Mouse (Mus musculus) forebrain, embryonic 13.5 days (tissue): ENCODE measurements around the gene Adcy2. TPM values are rescaled to one million over a fixed set of nuclear protein-coding genes. Genes with fewer than 3 reads are reported as not detected.

Experiments used
- ATAC-seq: fragments of 200-750 bp; cut with Nextera tagmentation; 2 replicates; pipeline ENCODE4 v1.8.0; 2017
- H3K27ac ChIP-seq: fragments of 300-500 bp; sonication (generic); 2 replicates; pipeline ENCODE4 v1.5.1; 2015; ENCODE audit warnings: inconsistent platforms, mild to moderate bottlenecking, moderate library complexity
- H3K27me3 ChIP-seq: fragments of 300-500 bp; sonication (generic); 2 replicates; pipeline ENCODE4 v1.6.1; 2015; ENCODE audit warnings: mild to moderate bottlenecking, inconsistent platforms
- H3K36me3 ChIP-seq: fragments of 300-500 bp; sonication (generic); 2 replicates; pipeline ENCODE4 v1.6.1; 2015; ENCODE audit warnings: mild to moderate bottlenecking, inconsistent platforms; ENCODE audit not compliant: poor library complexity, severe bottlenecking
- H3K4me1 ChIP-seq: fragments of 300-500 bp; sonication (generic); 2 replicates; pipeline ENCODE4 v1.6.1; 2015; ENCODE audit warnings: inconsistent platforms
- H3K4me2 ChIP-seq: fragments of 300-500 bp; sonication (generic); 2 replicates; pipeline ENCODE4 v1.6.1; 2015; ENCODE audit warnings: inconsistent platforms, mild to moderate bottlenecking, moderate library complexity
- H3K4me3 ChIP-seq: fragments of 300-500 bp; sonication (generic); 2 replicates; pipeline ENCODE4 v1.5.1; 2015; ENCODE audit warnings: mild to moderate bottlenecking, inconsistent platforms
- H3K9ac ChIP-seq: fragments of 300-500 bp; sonication (generic); 2 replicates; pipeline ENCODE4 v1.6.1; 2015; ENCODE audit warnings: mild to moderate bottlenecking, inconsistent platforms
- H3K9me3 ChIP-seq: fragments of 300-500 bp; sonication (generic); replicated peaks from 2 replicates; pipeline ENCODE4 v1.6.1; 2016; ENCODE audit warnings: inconsistent platforms
- WGBS: fragments of 180-500 bp; shearing (Covaris S2); methylation state at CpG from one replicate; pipeline ENCODE4 v1.1.7; 2015; 5-methylcytosine and 5-hydroxymethylcytosine counted together
- polyA plus RNA-seq: library from polyadenylated mRNA; unstranded; fragments of >200 nt; fragmentation: Nextera tagmentation; extraction: Ambion mirVana; gene quantifications from 2 replicates; pipeline ENCODE4 v1.2.1, GENCODE M21; 2015

Gene Adcy2
- polyA plus RNA-seq = 1.2 and 1.3 TPM in 2 replicates

- H3K4me1 ChIP-seq = peaks cover 20% of the 10 kb centered on the region
- peaks cover 15% of the 10 kb centered on the region; the same call in 1 of the 2 replicates for H3K27me3 ChIP-seq
- H3K9ac ChIP-seq = peak within 1 kb of the TSS; percentile 73
- H3K4me3 ChIP-seq = peak within 1 kb of the TSS; percentile 66
- peak; percentile 80 for ATAC-seq
- no peaks in the 10 kb centered on the region for H3K9me3 ChIP-seq
- under 1% methylated on average over 45 of the region's 106 CpGs for WGBS
- peak within 1 kb of the TSS; percentile 96 for H3K4me2 ChIP-seq
- H3K27ac ChIP-seq = peak within 1 kb of the TSS; percentile 25; the same call in 1 of the 2 replicates
- H3K36me3 ChIP-seq = no peaks in the 10 kb centered on the region
Observed at GRCm38 (mm10) chr13:68998918-68999801, at the start of gene Adcy2. Adcy2 (minus strand) TSS chr13:68999541.

GRCm38 (mm10) chr13:69036991-69037597 is 37.8 kb upstream of the Adcy2 start:
- no peak overlapping the region for H3K27ac ChIP-seq
- peak; percentile 67; the same call in 1 of the 2 replicates for ATAC-seq
- H3K36me3 ChIP-seq = no peaks in the 10 kb centered on the region
- no peak overlapping the region for H3K4me2 ChIP-seq
- WGBS = 55% methylated on average over 5 of the region's 5 CpGs
- no peak overlapping the region for H3K4me3 ChIP-seq
- no peaks in the 10 kb centered on the region for H3K27me3 ChIP-seq
- H3K9me3 ChIP-seq = no peaks in the 10 kb centered on the region
- H3K4me1 ChIP-seq = no peaks in the 10 kb centered on the region
- H3K9ac ChIP-seq = no peak overlapping the region

GRCm38 (mm10) chr13:69034621-69035020 is 35.3 kb upstream of the Adcy2 start:
- H3K9ac ChIP-seq = no peak overlapping the region
- H3K27me3 ChIP-seq = no peaks in the 10 kb centered on the region
- WGBS = 89% methylated on average over 1 of the region's 1 CpGs
- H3K9me3 ChIP-seq = no peaks in the 10 kb centered on the region
- H3K4me2 ChIP-seq = no peak overlapping the region
- no peak overlapping the region for H3K27ac ChIP-seq
- ATAC-seq = no peak
- H3K4me3 ChIP-seq = no peak overlapping the region
- H3K36me3 ChIP-seq = no peaks in the 10 kb centered on the region
- no peaks in the 10 kb centered on the region for H3K4me1 ChIP-seq

- 92% methylated on average over 7 of the region's 7 CpGs for WGBS
- no peak overlapping the region for H3K4me3 ChIP-seq
- no peak for ATAC-seq
- no peak overlapping the region for H3K27ac ChIP-seq
- no peaks in the 10 kb centered on the region for H3K27me3 ChIP-seq
- H3K4me2 ChIP-seq = no peak overlapping the region
- H3K9me3 ChIP-seq = no peaks in the 10 kb centered on the region
- no peaks in the 10 kb centered on the region for H3K36me3 ChIP-seq
- H3K4me1 ChIP-seq = no peaks in the 10 kb centered on the region
- H3K9ac ChIP-seq = no peak overlapping the region
Observed at GRCm38 (mm10) chr13:69033532-69033931, 34.2 kb upstream of the Adcy2 start.

- Histone ChIP-seq H3K4me2 (no peak overlapping the region), H3K27me3 (no peaks in the 10 kb centered on the region), H3K4me1 (no peaks in the 10 kb centered on the region), H3K27ac (no peak overlapping the region), H3K4me3 (no peak overlapping the region), H3K9ac (no peak overlapping the region), H3K36me3 (no peaks in the 10 kb centered on the region), H3K9me3 (no peaks in the 10 kb centered on the region)
- no peak for ATAC-seq
- WGBS = 72% methylated on average over 4 of the region's 4 CpGs
Observed at GRCm38 (mm10) chr13:69029078-69029757, 29.9 kb upstream of the Adcy2 start.

- Histone ChIP-seq H3K9me3 (no peaks in the 10 kb centered on the region), H3K27me3 (no peaks in the 10 kb centered on the region), H3K4me1 (no peaks in the 10 kb centered on the region), H3K4me3 (no peak overlapping the region), H3K36me3 (no peaks in the 10 kb centered on the region), H3K27ac (no peak overlapping the region), H3K9ac (no peak overlapping the region), H3K4me2 (no peak overlapping the region)
- 19% methylated on average over 2 of the region's 2 CpGs for WGBS
- no peak for ATAC-seq
Observed at GRCm38 (mm10) chr13:69024964-69025363, 25.6 kb upstream of the Adcy2 start.

GRCm38 (mm10) chr13:69023239-69023638 is 23.9 kb upstream of the Adcy2 start:
- H3K27ac ChIP-seq = no peak overlapping the region
- WGBS = 96% methylated on average over 2 of the region's 2 CpGs
- H3K36me3 ChIP-seq = no peaks in the 10 kb centered on the region
- H3K4me3 ChIP-seq = no peak overlapping the region
- no peaks in the 10 kb centered on the region for H3K9me3 ChIP-seq
- no peak overlapping the region for H3K9ac ChIP-seq
- H3K4me2 ChIP-seq = no peak overlapping the region
- H3K4me1 ChIP-seq = no peaks in the 10 kb centered on the region
- H3K27me3 ChIP-seq = no peaks in the 10 kb centered on the region
- ATAC-seq = no peak

- no peak for ATAC-seq
- H3K27me3 ChIP-seq = no peaks in the 10 kb centered on the region
- no peak overlapping the region for H3K4me2 ChIP-seq
- 81% methylated on average over 2 of the region's 2 CpGs for WGBS
- H3K4me3 ChIP-seq = no peak overlapping the region
- H3K4me1 ChIP-seq = no peaks in the 10 kb centered on the region
- no peak overlapping the region for H3K9ac ChIP-seq
- no peaks in the 10 kb centered on the region for H3K36me3 ChIP-seq
- H3K27ac ChIP-seq = no peak overlapping the region
- no peaks in the 10 kb centered on the region for H3K9me3 ChIP-seq
Observed at GRCm38 (mm10) chr13:69020574-69020973, 21.2 kb upstream of the Adcy2 start.

GRCm38 (mm10) chr13:69006915-69007314 is 7.6 kb upstream of the Adcy2 start:
- Histone ChIP-seq H3K36me3 (no peaks in the 10 kb centered on the region), H3K9me3 (no peaks in the 10 kb centered on the region), H3K4me3 (no peak overlapping the region), H3K9ac (no peak overlapping the region), H3K27ac (no peak overlapping the region), H3K27me3 (no peaks in the 10 kb centered on the region), H3K4me2 (no peak overlapping the region), H3K4me1 (no peaks in the 10 kb centered on the region)
- no peak for ATAC-seq
- 77% methylated on average over 5 of the region's 5 CpGs for WGBS

- ATAC-seq = no peak
- Histone ChIP-seq H3K4me3 (no peak overlapping the region), H3K27me3 (0 out of 2 replicates have a peak, but pooled peaks cover under 1% of the 10 kb centered on the region), H3K4me1 (no peaks in the 10 kb centered on the region), H3K4me2 (no peak overlapping the region), H3K27ac (no peak overlapping the region), H3K9ac (no peak overlapping the region), H3K9me3 (no peaks in the 10 kb centered on the region), H3K36me3 (no peaks in the 10 kb centered on the region)
- WGBS = 83% methylated on average over 4 of the region's 4 CpGs
Observed at GRCm38 (mm10) chr13:69006091-69006490, 6.8 kb upstream of the Adcy2 start.

GRCm38 (mm10) chr13:69004406-69004805 is 5.1 kb upstream of the Adcy2 start:
- no peak overlapping the region for H3K4me3 ChIP-seq
- ATAC-seq = no peak
- no peaks in the 10 kb centered on the region; the same call in 1 of the 2 replicates for H3K4me1 ChIP-seq
- no peak overlapping the region for H3K27ac ChIP-seq
- H3K9ac ChIP-seq = no peak overlapping the region
- H3K27me3 ChIP-seq = 0 out of 2 replicates have a peak, but pooled peaks cover 12% of the 10 kb centered on the region
- WGBS = 80% methylated on average over 4 of the region's 4 CpGs
- no peak overlapping the region for H3K4me2 ChIP-seq
- H3K36me3 ChIP-seq = no peaks in the 10 kb centered on the region
- no peaks in the 10 kb centered on the region for H3K9me3 ChIP-seq

- H3K4me2 ChIP-seq = no peak overlapping the region
- no peaks in the 10 kb centered on the region for H3K9me3 ChIP-seq
- WGBS = 78% methylated on average over 5 of the region's 5 CpGs
- H3K36me3 ChIP-seq = no peaks in the 10 kb centered on the region
- H3K9ac ChIP-seq = no peak overlapping the region
- no peak overlapping the region for H3K4me3 ChIP-seq
- no peak overlapping the region for H3K27ac ChIP-seq
- H3K27me3 ChIP-seq = peaks cover 15% of the 10 kb centered on the region; the same call in 1 of the 2 replicates
- peaks cover 9% of the 10 kb centered on the region for H3K4me1 ChIP-seq
- ATAC-seq = no peak
Observed at GRCm38 (mm10) chr13:69002631-69003030, 3.3 kb upstream of the Adcy2 start.
